Mouse (Mus musculus) erythroblast, adult 5-6 weeks (primary cell): Measurements from ENCODE around the gene Col5a2. TPM values are rescaled to one million over a fixed set of nuclear protein-coding genes. Genes with fewer than 3 reads are reported as not detected.
"Not testable (repeated sequence)": the region's sequence is repeated elsewhere in the genome, so short reads cannot be mapped to it uniquely, and the experiment has no call there.

Experiments used
- ATAC-seq: replicated peaks from 2 replicates; pipeline ENCODE4 v1.8.0; 2016; ENCODE audit warnings: moderate number of reproducible peaks, mild to moderate bottlenecking, moderate TSS enrichment, inconsistent platforms; ENCODE audit not compliant: poor library complexity, low FRiP score, severe bottlenecking
- total RNA-seq, 2 experiments: library from RNA; stranded (forward) in 1 of 2; stranded (reverse) in 1 of 2; fragments of 150-400 nt in 1 of 2; fragments of 200-764, 138-1000 nt in 1 of 2; gene quantifications; 2 replicates each; pipeline versions ENCODE4 v1.2.3 to v1.2.4; 2015 to 2017; ENCODE audit warnings: low replicate concordance in 2 of 2

Col5a2 gene
- total RNA-seq, 2 experiments from 2014 or later = 0.17 TPM; not detected in 1

- ATAC-seq = no peak
Measured at GRCm38 (mm10) chr1:45431922-45432321, 71.2 kb downstream of the Col5a2 start.

GRCm38 (mm10) chr1:45430520-45430919 lies 72.6 kb downstream of the Col5a2 start:
- no peak for ATAC-seq

GRCm38 (mm10) chr1:45429145-45429544 lies 73.9 kb downstream of the Col5a2 start:
- not testable (repeated sequence) for ATAC-seq

GRCm38 (mm10) chr1:45423915-45424314 lies 79.2 kb downstream of the Col5a2 start:
- ATAC-seq = no peak

- no peak for ATAC-seq
Measured at GRCm38 (mm10) chr1:45420554-45420953, 82.5 kb downstream of the Col5a2 start.

GRCm38 (mm10) chr1:45419858-45420257 lies 83.2 kb downstream of the Col5a2 start:
- ATAC-seq = no peak

- no peak for ATAC-seq
Measured at GRCm38 (mm10) chr1:45381866-45382265, 121.2 kb downstream of the Col5a2 start.

GRCm38 (mm10) chr1:45379992-45380690 lies 122.9 kb downstream of the Col5a2 start:
- ATAC-seq = no peak

- no peak for ATAC-seq
Measured at GRCm38 (mm10) chr1:45365427-45365826, 137.7 kb downstream of the Col5a2 start.

- ATAC-seq = no peak
Measured at GRCm38 (mm10) chr1:45363274-45363673, 139.8 kb downstream of the Col5a2 start.

GRCm38 (mm10) chr1:45359673-45360072 lies 143.4 kb downstream of the Col5a2 start:
- ATAC-seq = no peak

- no peak for ATAC-seq
Measured at GRCm38 (mm10) chr1:45359147-45359546, 143.9 kb downstream of the Col5a2 start.

- ATAC-seq = no peak
Measured at GRCm38 (mm10) chr1:45358020-45358419, 145.1 kb downstream of the Col5a2 start.

GRCm38 (mm10) chr1:45355944-45356343 lies 147.1 kb downstream of the Col5a2 start:
- no peak for ATAC-seq

- no peak for ATAC-seq
Measured at GRCm38 (mm10) chr1:45329149-45329548, 173.9 kb downstream of the Col5a2 start.

Other genes starting within 250 kb of the Col5a2 start
- gene Col3a1, start 191.7 kb downstream of the Col5a2 start, total RNA-seq (2015; ENCODE audit: low replicate concordance) = 0.42 TPM in 1 of 2 replicates, not detected in the other
- 0.26 TPM in 1 of 2 replicates, not detected in the other for gene Col3a1, start 191.7 kb downstream of the Col5a2 start, total RNA-seq (2017; ENCODE audit: low replicate concordance)